In the genomic region with DNA sequence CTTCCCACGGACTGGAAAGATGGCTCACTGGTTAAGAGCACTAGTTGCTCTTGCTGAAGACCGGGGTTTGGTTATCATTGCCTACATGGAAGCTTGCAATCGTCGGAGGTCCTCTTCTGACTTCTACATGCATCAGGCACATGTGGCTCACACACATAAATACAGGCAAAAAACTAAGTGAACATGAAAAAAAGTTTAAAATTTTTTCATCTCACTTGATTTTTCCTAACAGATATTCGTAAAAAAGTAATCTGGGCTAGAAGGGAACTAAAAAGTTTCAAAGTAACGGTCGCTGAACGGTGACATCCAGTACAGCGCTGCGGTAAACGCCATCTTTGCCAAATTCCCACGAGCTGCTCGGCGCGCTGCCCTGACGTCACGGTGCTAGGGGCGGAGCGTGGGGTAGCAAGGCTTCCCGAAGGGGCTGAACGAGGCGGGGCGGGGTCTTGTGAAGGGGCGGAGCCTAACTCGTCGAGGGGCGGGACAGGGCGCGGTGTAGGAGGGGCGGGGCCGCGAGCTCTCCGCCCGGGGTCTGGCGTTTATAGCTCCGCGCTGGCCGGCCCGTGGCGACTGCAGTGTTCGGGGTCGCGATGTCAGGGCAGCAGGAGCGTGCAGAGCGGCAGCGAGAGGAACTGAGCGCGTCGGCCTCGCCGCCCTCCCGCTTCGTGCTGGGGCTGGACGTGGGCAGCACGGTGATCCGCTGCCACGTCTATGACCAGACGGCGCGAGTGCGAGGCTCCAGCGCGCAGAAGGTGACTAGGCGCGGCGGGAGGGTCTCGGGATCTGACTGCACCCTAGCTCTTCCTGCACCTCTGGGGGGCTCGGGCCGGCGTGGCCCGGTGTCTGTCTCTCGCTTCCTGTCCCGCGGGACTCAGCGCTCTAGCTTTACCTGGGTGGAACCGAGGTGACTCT, we compare ENCODE assay signal across 8 mouse cellular contexts. TPM values are rescaled to one million over a fixed set of nuclear protein-coding genes. Genes with fewer than 3 reads are reported as not detected.
DNase-seq lines count a peak whose midpoint lies in the region; ATAC-seq and TF ChIP-seq lines count a peak whose summit lies in the region.

A gene (plus strand): TSS at position 502 of the 912 bp plus-strand sequence.

- peak; percentile 91 for DNase-seq in 3T3-L1 (ENCODE audit: low read depth, low spot score)
- DNase-seq in heart, adult 9 months (ENCODE audit: low spot score in 2 of 2) = peak; percentile 89 to 93
- DNase-seq in monocyte, adult 2 months (ENCODE audit: low read depth in 1 of 2, low spot score in 2 of 2) = peak; percentile 90 to 97
- DNase-seq in spleen, postnatal 36 days (ENCODE audit: low spot score in 2 of 2) = peak; percentile 96

- 1% methylated on average over 76 of the region's 76 CpGs for WGBS in bone marrow, adult 2 months
- WGBS in embryonic facial prominence, embryonic 15.5 days = 1% methylated on average over 76 of the region's 76 CpGs
- WGBS in kidney, embryonic 14.5 days = under 1% methylated on average over 76 of the region's 76 CpGs
- WGBS in limb, embryonic 15.5 days = under 1% methylated on average over 74 of the region's 76 CpGs

- H3K4me3 ChIP-seq in bone marrow, adult 2 months (replicated peaks; ENCODE audit: control insufficient read depth, low read depth, low read length) = peak within 1 kb of the TSS; percentile 95
- H3K4me3 ChIP-seq in embryonic facial prominence, embryonic 15.5 days (replicated peaks) = peak within 1 kb of the TSS; percentile 68
- peak within 1 kb of the TSS; percentile 55 for H3K4me3 ChIP-seq in kidney, embryonic 14.5 days (ENCODE audit: low read length)
- peak within 1 kb of the TSS; percentile 71 for H3K4me3 ChIP-seq in limb, embryonic 15.5 days

- peak; percentile 98 for ATAC-seq in embryonic facial prominence, embryonic 15.5 days (ENCODE audit: insufficient number of reproducible peaks, low FRiP score, low TSS enrichment, low read depth)
- ATAC-seq in kidney, embryonic 14.5 days (ENCODE audit: low FRiP score, low TSS enrichment) = peak; percentile 99
- peak; percentile 99 for ATAC-seq in limb, embryonic 15.5 days (ENCODE audit: insufficient number of reproducible peaks, low FRiP score, low TSS enrichment, low read depth)

- H3K4me2 ChIP-seq in embryonic facial prominence, embryonic 15.5 days (replicated peaks) = peak within 1 kb of the TSS; percentile 71
- peak within 1 kb of the TSS; percentile 85 for H3K4me2 ChIP-seq in kidney, embryonic 14.5 days (replicated peaks; ENCODE audit: low read depth, low read length)
- peak within 1 kb of the TSS; percentile 77 for H3K4me2 ChIP-seq in limb, embryonic 15.5 days

- peak; percentile 61; the same call in 1 of the 2 replicates for TF ChIP-seq POLR2A in bone marrow, adult 2 months (IDR thresholded peaks at IDR 0.05; ENCODE audit: borderline replicate concordance, control insufficient read depth, low read depth, low read length)

- H3K9ac ChIP-seq in embryonic facial prominence, embryonic 15.5 days = peak within 1 kb of the TSS; percentile 50
- peak within 1 kb of the TSS; percentile 65 for H3K9ac ChIP-seq in kidney, embryonic 14.5 days (ENCODE audit: low read depth, low read length)
- H3K9ac ChIP-seq in limb, embryonic 15.5 days = peak within 1 kb of the TSS; percentile 68

- no peaks in the 10 kb centered on the region for H3K9me3 ChIP-seq in embryonic facial prominence, embryonic 15.5 days (replicated peaks)
- no peaks in the 10 kb centered on the region for H3K9me3 ChIP-seq in kidney, embryonic 14.5 days (ENCODE audit: control insufficient read depth, low read length)
- no peaks in the 10 kb centered on the region for H3K9me3 ChIP-seq in limb, embryonic 15.5 days

- H3K36me3 ChIP-seq in embryonic facial prominence, embryonic 15.5 days = no peaks in the 10 kb centered on the region
- H3K36me3 ChIP-seq in kidney, embryonic 14.5 days (ENCODE audit: control insufficient read depth, insufficient read depth, low read length) = no peaks in the 10 kb centered on the region
- H3K36me3 ChIP-seq in limb, embryonic 15.5 days = no peaks in the 10 kb centered on the region

- H3K27ac ChIP-seq in bone marrow, adult 2 months (ENCODE audit: control insufficient read depth, insufficient read depth, low read depth, low read length, poor library complexity) = peak within 1 kb of the TSS; percentile 64; the same call in 1 of the 2 replicates
- H3K27ac ChIP-seq in embryonic facial prominence, embryonic 15.5 days (replicated peaks) = peak within 1 kb of the TSS; percentile 31; the same call in 1 of the 2 replicates
- no peak within 1 kb of the TSS for H3K27ac ChIP-seq in kidney, embryonic 14.5 days (ENCODE audit: low read depth, low read length)
- peak within 1 kb of the TSS; percentile 55; the same call in 1 of the 2 replicates for H3K27ac ChIP-seq in limb, embryonic 15.5 days

- H3K27me3 ChIP-seq in embryonic facial prominence, embryonic 15.5 days = no peaks in the 10 kb centered on the region
- H3K27me3 ChIP-seq in kidney, embryonic 14.5 days (ENCODE audit: control insufficient read depth, insufficient read depth, low read length) = no peaks in the 10 kb centered on the region
- no peaks in the 10 kb centered on the region for H3K27me3 ChIP-seq in limb, embryonic 15.5 days

- H3K4me1 ChIP-seq in bone marrow, adult 2 months (ENCODE audit: control insufficient read depth, insufficient read depth, low read length) = no peaks in the 10 kb centered on the region
- no peaks in the 10 kb centered on the region for H3K4me1 ChIP-seq in embryonic facial prominence, embryonic 15.5 days
- H3K4me1 ChIP-seq in kidney, embryonic 14.5 days (ENCODE audit: control insufficient read depth, insufficient read depth, low read length) = 0 out of 2 replicates have a peak, but pooled peaks cover 5% of the 10 kb centered on the region
- H3K4me1 ChIP-seq in limb, embryonic 15.5 days = no peaks in the 10 kb centered on the region

- TF ChIP-seq CTCF in bone marrow, adult 2 months (IDR thresholded peaks at IDR 0.05; ENCODE audit: control insufficient read depth, insufficient read depth, low read length) = peak; percentile 12; the same call in 1 of the 2 replicates

RNA-seq across cellular contexts. Expression of the gene that starts here (rescaled TPM):
- polyA plus RNA-seq in bone marrow, adult 2 months (2011; ENCODE audit: insufficient read depth, insufficient read length, low replicate concordance, missing spikeins) = 0.34 and 0.62 TPM in 2 replicates
- polyA plus RNA-seq in embryonic facial prominence, embryonic 15.5 days (2015; fragmentation: Nextera tagmentation; extraction: Ambion mirVana) = 7.7 and 8.2 TPM in 2 replicates
- polyA plus RNA-seq in kidney, embryonic 14.5 days (2014; fragmentation: Nextera tagmentation; extraction: Ambion mirVana) = 4.7 and 6.8 TPM in 2 replicates
- polyA plus RNA-seq in limb, embryonic 15.5 days (2015; fragmentation: Nextera tagmentation; extraction: Ambion mirVana) = 5.9 and 6.2 TPM in 2 replicates
